Mouse (Mus musculus): Measurements from ENCODE around the gene Rcn1.

Rcn1 gene

DNA sequence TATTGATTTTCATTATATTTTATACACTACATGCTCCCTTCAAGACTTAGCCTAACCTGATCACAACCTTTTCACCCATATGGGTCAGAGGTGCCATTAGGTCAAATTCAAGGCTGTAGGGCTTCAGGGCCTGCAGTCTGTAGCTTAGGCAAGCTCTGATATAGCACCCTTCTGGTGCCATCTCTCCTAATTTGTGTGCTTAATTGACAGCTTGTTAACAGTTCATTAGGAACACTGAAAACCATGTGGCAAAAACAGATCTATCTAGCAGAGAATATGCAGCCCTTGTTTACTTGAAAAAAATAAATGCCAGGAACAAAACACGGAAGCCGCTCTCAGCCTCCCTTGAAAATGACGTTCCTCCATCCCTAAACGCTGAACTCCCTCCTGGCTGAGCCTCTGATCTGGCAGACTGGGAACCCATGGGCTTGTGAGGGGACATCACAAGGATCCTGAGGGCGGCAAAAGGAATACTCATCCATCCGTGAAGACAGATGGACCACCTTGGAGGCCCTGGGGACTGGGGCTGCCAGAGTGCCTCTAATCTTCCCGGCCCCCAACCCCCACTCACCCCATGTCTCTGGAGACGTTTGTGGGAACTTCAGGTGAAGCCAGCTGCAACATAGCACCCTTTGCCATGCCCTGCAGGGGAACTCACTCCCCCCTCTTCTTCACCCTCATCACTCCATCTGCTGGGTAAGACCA lies 61.8 kb downstream of the Rcn1 start:
- DNase-seq (ENCODE audit: low read depth, low spot score), result no peak

DNA sequence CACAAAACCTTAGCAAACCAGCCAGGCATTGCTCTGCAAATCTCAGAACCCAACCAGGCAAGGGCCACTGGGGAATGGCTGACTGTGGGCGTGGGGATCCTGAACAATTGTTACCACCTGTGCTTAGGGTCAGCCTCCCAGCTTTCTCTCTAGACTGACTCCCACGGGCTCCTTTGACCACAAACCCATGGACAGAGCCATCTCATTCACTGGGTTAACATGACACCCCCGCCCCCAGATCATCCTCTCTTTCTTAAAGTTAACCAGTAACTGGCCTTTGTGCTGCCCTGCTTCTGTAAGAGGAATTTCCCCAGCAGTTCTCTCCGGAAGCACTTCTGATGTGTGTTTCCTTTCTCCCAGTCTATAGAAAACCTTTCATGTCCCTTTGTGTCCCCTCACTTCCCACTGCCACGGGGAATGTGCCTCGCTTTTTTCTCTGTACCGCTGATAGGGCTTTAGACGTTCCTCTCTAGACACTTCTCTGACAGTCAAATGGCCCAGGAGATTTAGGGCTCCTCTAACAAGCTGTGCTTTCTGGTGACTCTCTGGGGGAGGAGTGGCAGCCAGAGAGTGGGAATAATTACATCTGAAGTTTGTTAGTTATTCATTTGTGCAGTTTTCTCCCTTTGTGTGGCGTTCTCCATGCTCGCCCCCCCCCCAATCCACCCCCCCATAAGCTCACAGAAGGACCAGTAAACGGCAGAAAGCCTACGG lies 62.6 kb downstream of the Rcn1 start:
- DNase-seq (ENCODE audit: low read depth, low spot score), result no peak
